Mouse (Mus musculus): ENCODE data around the gene Pik3r1. TPM values are rescaled to one million over a fixed set of nuclear protein-coding genes. Genes with fewer than 3 reads are reported as not detected.

Pik3r1 gene
- total RNA-seq (2021), result 100 to 1,000 TPM; 109 to 112 TPM
- long read RNA-seq, transcript Pik3r1-201 (10 exons, 2,923 nt), result major isoform, 5 of 13 reads
- long read RNA-seq, partial matches to known transcripts, result 1 of 13 reads
- long read RNA-seq, other reads (novel, unspliced or antisense), result 7 of 13 reads

GRCm38 (mm10) chr13:101767809-101768629 lies at the start of gene Pik3r1:
TSS of gene Pik3r1 (minus strand) at chr13:101768217.
- DNase-seq (ENCODE audit: low spot score in 2 of 2), result peak; percentile 95 to 98

GRCm38 (mm10) chr13:101813267-101813900 lies 45.4 kb upstream of the Pik3r1 start:
- peak; percentile 33 to 44 for DNase-seq (ENCODE audit: low spot score in 2 of 2)

- no peak for DNase-seq (ENCODE audit: low spot score in 2 of 2)
These were observed 44.3 kb upstream of the Pik3r1 start for GRCm38 (mm10) chr13:101812341-101812740.

- DNase-seq (ENCODE audit: low spot score in 2 of 2), result peak; percentile 38 to 55
These were observed 43.9 kb upstream of the Pik3r1 start for GRCm38 (mm10) chr13:101811882-101812281.

- DNase-seq (ENCODE audit: low spot score in 2 of 2), result peak; percentile 66 to 77
These were observed 42.6 kb upstream of the Pik3r1 start for GRCm38 (mm10) chr13:101810667-101811066.

- no peak for DNase-seq (ENCODE audit: low spot score in 2 of 2)
These were observed 41.8 kb upstream of the Pik3r1 start for GRCm38 (mm10) chr13:101809796-101810195.

GRCm38 (mm10) chr13:101805559-101806091 lies 37.6 kb upstream of the Pik3r1 start:
- no peak for DNase-seq (ENCODE audit: low spot score in 2 of 2)

- peak; percentile 73 to 82 for DNase-seq (ENCODE audit: low spot score in 2 of 2)
These were observed 33.6 kb upstream of the Pik3r1 start for GRCm38 (mm10) chr13:101801372-101802186.

- no peak for DNase-seq (ENCODE audit: low spot score in 2 of 2)
These were observed 32.9 kb upstream of the Pik3r1 start for GRCm38 (mm10) chr13:101800833-101801371.

GRCm38 (mm10) chr13:101800021-101800596 lies 32.1 kb upstream of the Pik3r1 start:
- no peak for DNase-seq (ENCODE audit: low spot score in 2 of 2)

- DNase-seq (ENCODE audit: low spot score in 2 of 2), result no peak
These were observed 31.3 kb upstream of the Pik3r1 start for GRCm38 (mm10) chr13:101799318-101799717.

- DNase-seq (ENCODE audit: low spot score in 2 of 2), result no peak
These were observed 30.5 kb upstream of the Pik3r1 start for GRCm38 (mm10) chr13:101798522-101798921.

- no peak for DNase-seq (ENCODE audit: low spot score in 2 of 2)
These were observed 29.0 kb upstream of the Pik3r1 start for GRCm38 (mm10) chr13:101796983-101797382.

- DNase-seq (ENCODE audit: low spot score in 2 of 2), result no peak
These were observed 17.7 kb upstream of the Pik3r1 start for GRCm38 (mm10) chr13:101785705-101786104.

- no peak for DNase-seq (ENCODE audit: low spot score in 2 of 2)
These were observed 16.8 kb upstream of the Pik3r1 start for GRCm38 (mm10) chr13:101784651-101785289.

- no peak for DNase-seq (ENCODE audit: low spot score in 2 of 2)
These were observed 11.0 kb upstream of the Pik3r1 start for GRCm38 (mm10) chr13:101779011-101779410.

- no peak for DNase-seq (ENCODE audit: low spot score in 2 of 2)
These were observed 9.8 kb upstream of the Pik3r1 start for GRCm38 (mm10) chr13:101777851-101778250.

GRCm38 (mm10) chr13:101771071-101771470 lies 3.1 kb upstream of the Pik3r1 start:
- DNase-seq (ENCODE audit: low spot score in 2 of 2), result no peak

GRCm38 (mm10) chr13:101769955-101770354 lies 1.9 kb upstream of the Pik3r1 start:
- DNase-seq (ENCODE audit: low spot score in 2 of 2), result no peak

GRCm38 (mm10) chr13:101768630-101768991 lies 594 bp upstream of the Pik3r1 start:
- DNase-seq (ENCODE audit: low spot score in 2 of 2), result peak; percentile 63 to 74

Measured in layer of hippocampus, postnatal 10 days (tissue).